Mouse (Mus musculus) lung, adult 18-20 months (tissue): ENCODE measurements around the gene Tbx6.

Experiments
- DNase-seq, 2 experiments: peaks; one replicate each; pipeline ENCODE4 v3.0.0; 2022; ENCODE audit warnings: mixed read lengths in 2 of 2

The Tbx6 gene

DNA sequence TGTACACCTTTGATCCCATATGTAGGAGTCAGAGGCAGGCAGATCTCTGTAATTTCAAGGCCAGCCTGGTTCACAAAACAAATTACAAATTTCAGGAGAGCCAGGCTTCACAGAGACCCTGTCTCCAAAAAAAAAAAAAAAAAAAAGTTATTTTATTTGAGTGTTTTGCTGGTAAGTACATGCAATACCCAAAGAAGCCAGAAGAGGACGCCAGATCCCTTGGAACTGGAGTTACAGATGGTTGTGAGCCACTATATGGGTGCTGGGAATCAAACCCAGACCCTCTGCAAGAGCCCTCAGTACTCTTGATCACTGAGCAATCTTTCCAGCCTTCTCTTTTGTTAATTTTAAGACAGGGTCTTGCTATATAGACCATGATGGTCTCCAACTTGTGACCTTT, 37.5 kb downstream of the Tbx6 start:
- no peak for DNase-seq

DNA sequence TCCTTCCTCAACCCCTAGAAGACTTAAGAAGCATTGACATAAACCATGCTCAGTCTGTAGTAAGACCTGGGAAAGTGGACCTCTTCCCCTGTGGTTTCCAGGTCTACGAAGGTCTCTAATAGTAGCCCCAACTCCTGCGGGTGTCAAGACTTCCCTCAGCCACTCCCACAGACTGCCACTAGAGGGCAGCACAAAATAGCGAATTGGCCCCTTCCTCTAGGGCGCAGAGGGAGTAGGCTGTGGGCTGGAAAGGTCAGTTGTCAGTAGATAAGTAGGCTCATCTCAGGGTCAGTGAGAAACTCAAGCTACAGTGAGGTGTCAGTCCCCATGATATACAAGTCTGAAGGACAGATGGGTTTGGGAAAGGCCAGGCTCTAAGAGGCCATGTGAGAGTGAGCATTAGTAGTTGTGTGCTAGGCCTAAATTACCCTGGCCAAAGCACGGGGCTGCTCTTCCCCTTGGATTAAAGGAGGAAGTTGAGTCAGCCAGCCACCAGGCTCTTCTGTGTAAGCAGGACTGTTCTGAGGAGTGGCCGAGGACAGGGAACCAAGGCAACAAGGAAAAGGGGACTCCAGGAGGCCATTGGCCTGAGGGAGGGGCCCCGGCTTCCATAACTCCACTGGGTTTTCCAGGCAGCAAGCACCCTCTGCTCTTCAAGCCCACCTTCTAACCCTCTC, 40.7 kb downstream of the Tbx6 start:
- peak; percentile 78 to 84 for DNase-seq

DNA sequence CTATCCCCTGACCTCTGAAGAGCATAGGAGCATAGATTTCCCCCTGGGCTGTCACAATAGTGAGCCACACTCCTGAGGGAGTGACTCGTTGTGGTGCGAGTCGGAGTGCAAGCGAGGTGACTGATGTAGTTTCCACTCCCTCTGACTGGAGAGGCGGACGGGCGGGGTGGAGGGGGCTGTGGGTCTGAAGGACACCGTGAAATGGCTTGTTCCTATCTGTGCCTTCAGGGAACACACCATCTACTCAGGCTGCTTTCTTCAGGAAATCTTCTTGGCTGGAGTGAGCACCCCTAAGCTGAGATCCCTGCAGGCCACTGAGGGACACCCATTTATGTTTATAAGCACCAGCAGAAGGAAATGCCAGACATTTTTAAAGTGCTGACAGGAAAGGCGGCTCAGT, 41.5 kb downstream of the Tbx6 start:
- DNase-seq, result peak; percentile 47 to 52

DNA sequence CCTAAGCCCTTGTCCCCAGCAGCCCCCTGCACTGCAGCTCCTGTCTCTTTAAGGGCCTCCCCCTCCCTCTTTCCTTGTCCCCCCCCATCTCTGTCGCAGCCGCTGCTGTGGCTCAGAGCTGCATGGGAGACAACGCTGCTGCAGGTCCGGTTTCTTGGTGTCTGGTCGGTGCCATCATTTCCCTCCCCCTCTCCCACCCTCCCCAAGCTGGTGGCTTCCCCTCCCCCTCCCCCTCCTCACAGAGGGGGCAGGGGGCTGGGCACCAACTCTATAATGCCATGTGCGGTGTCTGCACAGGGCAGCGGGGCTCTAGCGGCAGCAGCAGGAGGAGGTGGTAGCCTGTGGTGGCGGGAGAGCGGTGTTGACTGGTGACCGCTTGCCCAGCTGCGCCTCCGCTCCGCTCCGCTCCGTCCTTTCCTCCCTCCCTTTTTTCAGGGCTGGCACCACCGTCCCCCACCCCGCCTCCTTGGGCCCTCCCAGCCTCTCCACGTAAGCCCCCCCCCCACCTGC, 42.0 kb downstream of the Tbx6 start:
- DNase-seq, result no peak

DNA sequence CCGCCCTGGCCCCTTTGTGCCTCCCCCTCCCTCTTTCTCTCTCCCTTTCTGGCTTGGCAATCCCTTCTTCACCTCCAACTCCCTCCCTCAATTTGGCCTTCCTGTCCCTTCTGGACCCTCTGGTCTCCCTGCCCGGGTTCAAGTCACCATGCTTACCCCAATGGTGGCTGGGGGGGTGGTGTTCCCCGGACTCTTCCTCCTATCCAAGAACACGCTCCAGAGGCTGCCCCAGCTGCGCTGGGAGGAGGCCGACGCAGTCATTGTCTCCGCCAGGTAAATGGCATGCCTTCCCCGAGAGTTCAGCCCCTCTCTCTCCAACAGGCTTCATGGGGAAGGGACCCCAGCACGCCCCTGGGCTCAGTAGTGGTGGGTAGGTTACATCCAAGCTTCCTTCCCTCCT, 42.7 kb downstream of the Tbx6 start:
- DNase-seq, result no peak

DNA sequence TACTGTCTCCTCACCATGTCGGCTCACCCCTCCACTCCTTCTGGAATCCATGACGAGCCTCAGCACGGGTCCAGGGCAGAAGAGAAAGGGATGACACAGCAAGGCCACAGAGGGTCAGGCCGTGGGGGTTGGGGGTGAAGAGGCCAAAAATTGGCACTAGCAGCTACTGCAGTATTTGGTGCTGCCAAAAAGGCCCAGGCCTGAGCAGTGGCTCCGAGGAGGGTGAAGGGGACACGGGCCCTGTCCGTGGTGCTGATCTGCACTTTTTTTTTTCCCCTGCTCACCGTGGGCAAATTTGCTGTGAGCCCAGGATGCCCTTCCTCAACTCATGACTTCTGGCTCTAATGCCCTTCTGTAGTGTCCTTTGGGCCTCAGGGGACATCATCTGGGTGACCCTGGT, 44.1 kb downstream of the Tbx6 start:
- DNase-seq, result no peak

DNA sequence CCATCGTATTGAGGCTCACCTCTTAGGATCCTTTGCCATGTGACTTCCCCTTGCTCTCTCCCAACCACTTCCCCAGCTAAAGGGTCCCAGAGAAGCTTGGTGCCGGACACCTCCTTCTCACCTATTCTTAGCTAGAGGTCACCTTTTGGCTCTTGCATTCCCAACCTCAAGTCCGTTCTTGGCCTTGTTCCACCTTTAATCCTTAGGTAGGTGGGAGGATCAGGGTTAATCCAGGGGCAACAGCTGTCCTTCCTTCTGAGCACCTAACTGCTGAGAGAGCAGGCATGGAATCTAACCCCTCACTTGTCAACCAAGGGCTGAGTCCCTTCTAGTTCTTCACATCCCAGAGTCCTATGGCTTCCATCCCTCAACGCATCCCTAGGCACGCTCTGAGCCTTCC, 44.7 kb downstream of the Tbx6 start:
- DNase-seq, result no peak

DNA sequence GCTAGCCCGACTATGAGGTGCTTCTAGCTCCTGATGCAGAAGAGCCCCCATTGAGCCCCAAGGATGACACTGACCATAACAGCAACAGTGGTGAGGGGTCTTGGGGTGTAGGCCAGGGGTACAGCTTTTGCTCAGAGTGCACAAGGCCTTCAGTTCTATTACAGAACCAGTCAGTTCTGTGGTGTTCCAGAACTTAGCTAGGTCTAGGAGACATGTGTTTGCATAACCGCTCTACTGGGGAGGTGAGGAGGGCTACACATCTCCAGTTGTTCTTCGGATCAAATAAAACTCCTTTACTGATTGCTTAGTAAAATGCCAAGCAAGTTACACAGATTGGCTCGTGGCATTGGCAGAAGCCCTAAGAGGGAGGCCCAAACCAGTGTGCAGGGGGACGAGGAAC, 50.3 kb downstream of the Tbx6 start, which contains the start of gene 4930451I11Rik:
TSS of gene 4930451I11Rik (minus strand) at position 101 of the 400 bp plus-strand sequence.
- no peak for DNase-seq

DNA sequence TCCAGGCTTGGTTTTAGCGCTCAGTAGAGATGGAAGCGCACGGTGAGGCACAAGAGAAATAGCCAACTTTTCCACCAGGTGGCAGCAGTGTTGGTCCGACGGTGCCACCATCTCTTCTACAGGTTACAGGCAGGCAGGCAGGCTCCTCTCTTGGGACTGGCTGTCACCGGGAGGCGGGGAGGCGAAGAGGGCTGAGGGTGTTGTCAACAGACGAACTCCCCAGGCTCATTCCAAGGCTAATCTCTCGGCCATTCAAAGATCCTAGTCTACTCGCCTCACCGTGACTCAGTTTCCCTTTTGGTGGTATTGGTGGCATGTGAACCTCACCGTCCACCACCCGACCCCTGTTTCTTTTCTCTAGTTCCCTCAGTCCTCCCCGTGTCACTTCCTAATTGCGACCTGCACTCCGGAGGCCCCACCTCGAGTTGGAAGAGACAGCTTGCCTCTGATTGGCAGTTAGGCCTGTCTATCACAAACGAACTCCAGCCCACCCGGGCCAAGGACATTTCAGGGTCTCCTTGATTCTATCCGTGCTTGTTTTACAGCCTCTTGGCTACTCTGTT, 50.8 kb downstream of the Tbx6 start:
- peak; percentile 81 to 84 for DNase-seq

DNA sequence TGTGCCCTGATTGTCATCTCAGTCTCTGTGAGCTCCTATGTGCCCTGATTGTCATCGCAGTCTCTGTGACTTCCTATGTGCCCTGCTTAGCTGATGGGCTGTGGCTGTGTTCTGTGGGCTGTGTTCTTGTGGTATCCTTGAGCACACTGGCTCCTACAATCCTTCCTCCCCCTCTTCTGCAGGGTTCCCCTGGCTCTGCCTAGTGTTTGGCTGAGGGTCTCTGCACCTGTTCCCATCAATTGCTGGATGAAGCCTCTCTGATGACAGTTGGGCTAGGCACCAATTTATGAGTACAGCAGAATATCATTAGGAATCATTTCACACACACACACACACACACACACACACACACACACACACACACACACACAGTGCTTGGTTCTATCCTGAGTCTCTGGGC, 52.0 kb downstream of the Tbx6 start:
- no peak for DNase-seq
